Mouse (Mus musculus) gastrocnemius, postnatal 36 days (tissue): Measurements from ENCODE around the gene Sez6l2. TPM values are rescaled to one million over a fixed set of nuclear protein-coding genes. Genes with fewer than 3 reads are reported as not detected.

Experiments used
- DNase-seq, 2 experiments: peaks; one replicate each; pipeline ENCODE4 v3.0.0; 2022
- intact Hi-C: fragments of 180-260 bp; cut with DNase I; formaldehyde crosslinking; loops from one replicate; pipeline ENCODE4 v1.15.1; 2025
- total RNA-seq, 2 experiments: library from RNA; stranded (reverse); gene quantifications; 2 replicates each; pipeline ENCODE4 v1.2.3; 2021

The Sez6l2 gene
- total RNA-seq, 2 experiments from 2014 or later, result 1.5 to 2.3 TPM

DNA sequence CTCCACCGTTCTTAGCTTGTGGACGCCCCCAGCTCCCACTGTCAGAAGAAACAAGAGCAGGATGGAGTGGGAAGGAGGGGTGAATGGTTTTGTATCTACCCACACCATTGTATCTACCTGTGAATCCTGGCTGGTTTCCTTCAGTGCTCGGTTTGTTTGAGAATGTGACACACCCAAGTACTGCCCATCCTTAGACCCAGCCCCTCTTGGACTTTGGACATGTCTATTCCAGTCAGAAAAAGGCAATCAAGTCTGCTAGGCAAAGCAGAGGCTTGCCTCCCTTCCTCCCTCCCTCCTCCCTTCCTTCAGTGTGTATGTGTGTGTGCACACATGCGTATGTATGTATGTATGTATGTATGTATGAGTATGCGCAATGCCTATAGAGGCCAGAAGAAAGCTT lies 53.3 kb downstream of the Sez6l2 start:
- intact Hi-C loops, result no loop called here
- DNase-seq, result no peak

DNA sequence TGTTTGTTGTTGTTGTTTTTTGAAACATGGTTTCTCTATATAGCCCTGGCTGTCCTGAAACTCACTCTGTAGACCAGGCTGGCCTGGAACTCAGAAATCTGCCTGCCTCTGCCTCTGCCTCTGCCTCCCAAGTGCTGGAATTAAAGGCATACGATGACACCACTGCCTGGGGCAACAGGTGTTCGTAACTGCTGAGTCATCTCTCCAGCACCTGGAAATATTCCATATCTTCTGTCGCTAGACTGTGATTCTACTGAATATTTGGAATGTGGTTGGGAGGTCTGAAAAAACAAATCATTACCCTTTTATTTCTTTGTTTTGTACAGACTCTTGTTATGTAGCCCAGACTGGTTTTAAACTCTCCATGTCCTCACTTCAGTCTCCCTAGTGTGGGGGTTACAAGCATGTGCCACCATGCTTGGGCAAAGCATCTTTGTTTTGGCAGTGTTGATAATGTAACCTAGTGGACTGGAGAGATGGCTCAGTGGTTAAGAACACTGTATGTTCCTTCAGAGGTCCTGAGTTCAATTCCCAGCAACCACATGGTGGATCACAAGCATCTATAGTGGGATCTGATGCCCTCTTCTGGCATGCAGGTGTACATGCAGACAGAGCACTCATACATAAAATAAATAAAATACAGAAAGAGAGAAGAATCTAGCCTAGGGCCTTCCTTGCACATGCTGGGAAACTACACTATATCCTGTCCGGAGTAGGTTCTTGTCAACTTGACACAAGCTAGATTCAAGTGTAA lies 53.9 kb downstream of the Sez6l2 start:
- intact Hi-C loops, result no loop called here
- DNase-seq, result no peak

DNA sequence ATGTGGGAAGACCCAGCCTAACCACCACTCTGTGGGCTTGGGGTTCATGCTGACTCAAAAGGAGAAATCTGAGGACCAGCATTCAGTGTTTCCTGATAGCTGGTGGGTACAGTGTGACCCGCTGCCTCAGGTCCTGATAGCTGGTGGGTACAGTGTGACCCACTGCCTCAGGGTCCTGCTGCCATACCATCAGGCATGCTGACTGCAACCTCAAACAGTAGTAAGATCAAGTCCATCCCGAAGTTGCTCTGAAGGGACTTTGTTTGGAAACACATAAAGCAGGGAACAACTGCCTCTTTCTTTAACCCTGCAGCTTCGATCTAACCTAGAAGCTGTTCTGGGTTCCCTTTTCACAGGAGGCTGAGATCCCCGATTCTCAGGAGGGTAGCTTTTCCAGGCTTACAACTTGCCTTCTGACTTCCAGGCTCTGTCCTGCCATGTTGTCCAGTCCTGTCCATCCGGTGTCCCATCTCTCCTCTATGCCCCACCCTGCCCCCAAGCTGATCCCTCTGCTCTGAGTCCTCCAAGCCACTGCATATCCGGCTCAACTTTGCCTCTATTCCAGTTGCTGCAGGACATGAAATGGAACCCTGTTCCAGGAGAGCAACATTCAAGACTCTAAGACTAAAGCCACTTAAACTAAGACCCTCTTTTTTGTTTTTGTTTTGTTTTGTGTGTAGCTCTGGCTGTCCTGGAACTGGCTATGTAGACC lies 57.1 kb downstream of the Sez6l2 start:
- intact Hi-C loops, result no loop called here
- DNase-seq, result no peak

DNA sequence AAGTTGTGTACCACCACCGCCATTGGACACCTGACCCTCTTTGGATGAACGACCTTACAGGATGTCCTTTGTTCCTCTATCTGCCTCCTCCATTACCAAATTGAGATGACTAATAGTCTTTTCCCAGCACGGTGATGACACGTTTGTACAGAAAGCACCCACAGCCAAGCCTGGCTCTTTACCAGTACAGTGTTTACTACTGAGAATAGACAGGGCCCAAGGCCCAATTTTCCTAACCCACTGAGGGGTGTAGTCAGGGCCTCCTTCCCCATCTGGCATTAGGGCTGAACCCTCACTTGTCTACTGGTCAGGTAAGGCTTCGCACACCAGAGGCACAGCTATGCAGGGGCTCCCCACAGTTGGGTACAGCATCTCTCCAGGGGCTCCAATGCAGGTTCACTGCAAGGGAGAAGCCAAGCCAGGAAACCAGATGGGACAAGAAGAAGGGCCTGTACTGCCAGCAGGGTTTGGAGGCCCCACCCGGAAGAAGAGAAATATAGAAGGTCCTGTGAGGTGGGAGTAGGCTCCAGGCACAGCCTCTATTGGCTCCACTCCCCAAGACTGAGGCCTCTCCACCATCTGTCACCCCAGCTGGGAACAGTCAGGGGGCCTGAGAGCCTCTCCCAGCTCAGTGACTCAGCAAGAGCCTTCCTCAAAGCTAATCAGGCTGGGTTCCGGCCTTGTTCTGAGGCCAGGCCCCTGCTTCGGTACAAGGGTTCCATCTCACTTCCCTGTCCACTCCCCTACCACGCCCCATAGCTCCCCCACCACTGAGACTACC lies 58.1 kb downstream of the Sez6l2 start:
- intact Hi-C loops, result no loop called here
- peak; percentile 48 to 58 for DNase-seq

DNA sequence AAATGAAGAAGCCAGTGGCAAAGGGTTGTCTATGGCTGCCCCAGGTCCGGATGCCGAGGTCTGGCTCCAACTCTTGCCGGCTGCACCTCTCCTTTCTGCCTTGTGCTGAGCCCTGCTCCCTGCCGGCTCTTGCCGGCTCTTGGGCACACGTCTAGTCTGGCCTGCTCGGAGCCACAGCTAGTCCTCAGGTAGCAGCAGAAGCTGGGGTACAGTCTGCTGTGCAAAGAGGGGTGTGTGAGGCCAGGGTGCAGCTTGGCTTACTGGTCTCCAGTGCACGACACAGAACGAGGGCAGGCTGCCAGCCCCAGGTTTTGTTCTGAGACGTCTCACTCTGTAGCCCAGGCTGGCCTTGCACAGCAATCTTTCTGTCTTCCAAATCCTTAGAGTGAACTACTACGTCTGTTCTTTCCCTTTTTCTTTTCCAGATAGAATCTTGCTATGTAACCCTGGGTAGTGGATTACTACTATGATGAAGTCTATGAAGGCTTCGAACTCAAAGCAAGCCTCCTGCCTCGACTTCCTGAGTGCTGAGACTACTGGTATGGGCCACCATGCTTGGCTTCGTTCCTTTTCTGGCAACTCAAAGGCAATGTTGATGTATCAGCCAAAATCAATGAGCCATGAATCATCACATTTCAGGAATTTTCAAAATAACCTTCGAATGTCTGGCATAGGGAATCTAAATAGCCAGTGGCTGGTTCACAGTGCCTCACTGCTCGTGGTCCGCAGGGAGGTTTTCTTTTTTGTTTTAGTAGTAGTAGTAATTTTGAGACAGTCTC lies 59.1 kb downstream of the Sez6l2 start:
- DNase-seq, result no peak
- intact Hi-C loops, result loop anchor here (10.0 kb wide), 1 partner anchor 95 kb away; no protein-coding TSS in a partner anchor

DNA sequence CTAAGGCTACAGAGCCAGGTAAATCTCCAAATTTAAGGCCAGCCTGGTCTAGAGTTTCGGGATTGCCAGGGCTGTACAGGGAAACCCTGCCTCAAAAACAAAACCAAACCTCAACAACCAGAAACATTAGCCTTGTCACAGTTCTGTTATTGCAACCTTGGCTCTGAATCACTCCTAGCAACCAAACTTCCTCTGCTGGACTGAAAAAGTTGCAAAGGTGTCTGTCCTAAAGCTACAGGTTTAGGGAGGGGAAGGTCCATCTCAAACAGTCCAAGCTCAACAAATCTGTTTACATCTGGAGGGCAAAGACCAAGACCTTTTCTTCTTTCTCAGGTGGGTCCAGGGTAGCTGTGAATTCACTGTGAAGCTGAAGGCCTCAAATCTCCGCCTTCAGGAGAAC lies 60.7 kb downstream of the Sez6l2 start:
- intact Hi-C loops, result loop anchor here (10.0 kb wide), 1 partner anchor 94 kb away; no protein-coding TSS in a partner anchor
- no peak for DNase-seq

DNA sequence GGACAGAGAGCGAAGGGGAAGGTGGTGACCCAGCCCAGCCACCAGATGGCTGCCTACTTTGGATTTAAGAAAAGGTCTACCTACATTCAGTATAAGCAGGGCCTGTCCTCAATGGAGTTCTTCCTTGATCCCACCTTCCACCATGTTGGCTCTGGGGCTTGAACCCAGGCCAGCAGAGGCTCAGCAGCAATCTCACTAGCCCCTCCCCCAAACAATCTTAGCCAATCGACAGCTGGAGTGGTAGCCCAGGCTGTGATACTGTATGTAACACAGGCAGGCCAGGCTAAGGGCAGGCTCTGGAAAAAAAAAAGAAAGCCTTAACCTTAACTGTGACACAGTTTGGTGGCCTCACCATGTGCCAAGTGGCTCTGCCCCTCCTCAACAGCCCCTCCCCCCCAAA lies 61.4 kb downstream of the Sez6l2 start:
- no peak for DNase-seq
- intact Hi-C loops, result loop anchor here (10.0 kb wide), 1 partner anchor 93 kb away; no protein-coding TSS in a partner anchor

DNA sequence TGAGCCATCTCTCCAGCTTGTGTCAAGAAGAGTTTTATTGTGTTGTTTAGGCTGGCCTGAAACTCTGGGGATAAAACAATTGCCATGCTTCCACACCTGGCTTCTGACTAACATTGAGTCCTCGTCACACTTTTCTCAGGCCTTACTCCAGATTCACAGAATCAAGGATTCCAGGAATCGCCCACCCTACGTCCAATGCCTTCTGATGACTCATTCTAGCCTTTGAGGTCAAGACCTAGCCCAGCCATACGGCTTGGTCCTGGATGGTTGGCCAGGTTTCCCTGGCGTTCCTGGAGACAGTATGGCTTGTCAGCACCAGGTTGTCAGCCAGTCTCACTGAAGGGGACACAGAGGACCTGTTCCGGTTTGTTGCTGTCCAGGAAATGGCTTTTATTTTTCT lies 62.0 kb downstream of the Sez6l2 start:
- intact Hi-C loops, result loop anchor here (10.0 kb wide), 1 partner anchor 92 kb away; no protein-coding TSS in a partner anchor
- no peak for DNase-seq

DNA sequence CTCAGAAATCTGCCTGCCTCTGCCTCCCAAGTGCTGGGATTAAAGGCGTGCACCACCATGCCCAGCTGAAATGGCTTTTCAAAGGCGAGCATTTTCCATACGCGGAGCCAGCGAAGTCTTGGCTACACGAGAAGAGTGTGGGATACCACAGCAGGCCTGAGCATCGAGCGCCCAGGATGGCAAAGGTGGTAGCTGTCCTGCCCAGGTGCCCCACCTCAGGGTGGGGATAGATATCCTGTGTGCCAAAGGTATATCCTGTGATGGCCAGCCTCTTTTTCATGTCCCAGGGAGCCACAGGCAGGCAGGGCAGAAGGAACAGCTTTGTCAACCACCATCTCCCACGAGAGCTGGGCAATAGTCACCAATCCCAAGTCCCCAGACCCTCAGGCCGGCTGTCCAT lies 62.5 kb downstream of the Sez6l2 start:
- no peak for DNase-seq
- intact Hi-C loops, result loop anchor here (10.0 kb wide), 1 partner anchor 92 kb away; no protein-coding TSS in a partner anchor

DNA sequence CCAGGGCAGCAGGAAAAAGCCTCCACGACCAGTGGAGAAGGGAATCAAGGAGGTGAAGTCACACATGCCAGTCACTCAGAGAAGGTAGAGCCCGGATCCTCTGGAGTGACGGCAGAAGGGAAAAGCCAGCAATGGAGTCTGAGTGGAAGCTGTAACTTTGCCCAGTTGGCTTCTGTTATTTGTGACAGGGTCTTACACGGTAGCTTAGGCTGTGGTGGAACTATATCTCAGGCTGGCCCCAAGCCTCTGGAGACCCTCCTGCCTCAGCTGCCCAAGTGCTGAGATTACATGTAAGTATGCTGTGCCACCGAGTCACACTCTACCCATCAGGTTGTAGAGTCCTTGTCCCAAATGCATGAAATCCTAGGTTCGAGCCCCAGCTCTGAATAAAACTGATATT lies 63.0 kb downstream of the Sez6l2 start:
- intact Hi-C loops, result loop anchor here (10.0 kb wide), 1 partner anchor 91 kb away; no protein-coding TSS in a partner anchor
- no peak for DNase-seq

DNA sequence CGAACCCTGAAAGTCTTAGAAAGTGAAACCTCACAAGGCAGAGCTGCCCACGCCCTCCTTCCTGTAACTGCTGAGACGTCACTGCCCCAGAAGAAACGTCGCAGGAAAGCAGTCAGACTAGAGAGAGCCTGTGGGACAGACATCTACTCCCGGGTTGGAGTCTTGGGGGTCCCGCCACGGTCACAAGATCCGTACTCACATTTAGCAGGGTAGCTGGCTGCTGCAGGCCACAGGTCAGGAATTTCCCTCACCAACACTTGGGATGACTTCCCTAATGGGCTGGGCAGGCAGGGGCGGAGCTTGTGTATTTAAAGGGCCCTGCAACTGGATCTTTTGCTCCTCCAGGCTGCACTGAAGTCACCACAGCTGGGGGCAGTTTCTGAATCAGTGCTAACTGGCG lies 64.0 kb downstream of the Sez6l2 start, which contains the start of gene Mvp:
Gene Mvp (minus strand): TSS at position 302 of the 400 bp plus-strand sequence.
- intact Hi-C loops, result loop anchor here (10.0 kb wide), 1 partner anchor 90 kb away; no protein-coding TSS in a partner anchor
- peak; percentile 62 to 70 for DNase-seq

DNA sequence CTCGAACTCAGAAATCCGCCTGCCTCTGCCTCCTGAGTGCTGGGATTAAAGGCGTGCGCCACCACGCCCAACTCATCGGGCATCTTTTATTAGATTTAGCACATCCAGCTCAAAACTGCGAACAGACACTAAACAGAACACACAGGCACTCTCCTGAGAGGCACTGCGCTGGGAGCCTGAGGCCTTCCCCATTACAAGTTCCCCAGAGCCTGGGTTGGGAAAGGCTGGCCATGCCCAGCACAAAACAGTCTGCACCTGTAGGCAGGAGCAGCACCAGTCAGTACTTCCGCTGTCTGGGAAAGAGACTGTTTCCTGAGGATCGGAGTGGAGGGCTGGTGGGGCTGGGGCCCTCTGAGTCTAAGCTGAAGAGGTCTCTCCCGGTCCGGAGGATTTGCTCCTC lies 64.6 kb downstream of the Sez6l2 start:
- intact Hi-C loops, result loop anchor here (5.0 to 10.0 kb wide), 3 partner anchors 38 to 258 kb away; partner anchors contain the start of genes Cdipt, Cdiptos and Mapk3
- no peak for DNase-seq

DNA sequence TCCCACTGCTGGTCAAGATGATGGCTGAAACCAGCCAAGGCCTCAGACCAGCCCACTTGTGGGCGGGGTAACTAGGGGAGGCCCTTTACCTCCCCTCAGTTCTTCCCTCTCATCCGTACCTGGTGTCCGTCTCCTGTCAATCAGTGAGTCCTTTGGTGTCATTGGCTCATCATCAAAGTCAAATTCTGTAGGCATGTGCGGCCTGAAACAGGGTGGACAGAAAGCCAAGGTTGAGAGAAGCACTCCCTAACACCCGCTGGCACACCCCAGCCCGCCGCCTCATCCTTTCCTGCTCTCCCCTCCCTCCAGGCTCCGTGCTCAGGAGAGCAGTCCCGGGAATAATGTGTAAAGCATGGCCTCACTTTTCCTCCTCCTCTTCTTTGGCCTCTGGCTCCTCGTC lies 65.7 kb downstream of the Sez6l2 start:
- intact Hi-C loops, result loop anchor here (5.0 to 10.0 kb wide), 3 partner anchors 39 to 259 kb away; partner anchors contain the start of genes Cdipt, Cdiptos and Mapk3
- no peak for DNase-seq

DNA sequence TGATC lies 65.9 kb downstream of the Sez6l2 start, which contains the start of gene Pagr1b:
Gene Pagr1b (minus strand): TSS at position 4 of the 5 bp plus-strand sequence.
- DNase-seq, result no peak
- intact Hi-C loops, result loop anchor here (5.0 to 10.0 kb wide), 3 partner anchors 39 to 259 kb away; partner anchors contain the start of genes Cdipt, Cdiptos and Mapk3

DNA sequence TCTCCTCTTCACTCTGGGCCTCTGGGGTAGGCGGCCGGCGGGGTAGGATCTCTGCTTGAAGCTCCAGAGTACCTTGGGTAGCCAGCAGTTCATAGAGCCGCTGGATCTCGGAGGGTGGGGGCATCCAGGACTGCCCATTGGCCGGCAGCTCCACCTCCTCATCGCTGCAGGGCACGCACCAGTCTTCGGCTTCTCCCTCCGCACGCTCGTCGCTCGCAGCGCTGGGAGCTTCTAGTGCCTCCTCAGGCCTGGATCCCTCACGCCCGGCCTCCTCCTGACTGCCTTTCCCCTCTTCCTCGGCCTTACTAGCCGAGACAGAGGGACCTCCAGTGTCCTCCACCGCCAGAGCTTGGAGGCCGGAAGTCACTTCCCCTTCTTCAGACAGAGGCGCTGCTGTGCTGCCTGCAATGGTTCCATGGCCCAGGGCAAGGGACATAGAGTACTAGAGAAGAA lies 66.1 kb downstream of the Sez6l2 start:
- intact Hi-C loops, result loop anchor here (5.0 to 10.0 kb wide), 3 partner anchors 39 to 259 kb away; partner anchors contain the start of genes Cdipt, Cdiptos and Mapk3
- DNase-seq, result no peak

DNA sequence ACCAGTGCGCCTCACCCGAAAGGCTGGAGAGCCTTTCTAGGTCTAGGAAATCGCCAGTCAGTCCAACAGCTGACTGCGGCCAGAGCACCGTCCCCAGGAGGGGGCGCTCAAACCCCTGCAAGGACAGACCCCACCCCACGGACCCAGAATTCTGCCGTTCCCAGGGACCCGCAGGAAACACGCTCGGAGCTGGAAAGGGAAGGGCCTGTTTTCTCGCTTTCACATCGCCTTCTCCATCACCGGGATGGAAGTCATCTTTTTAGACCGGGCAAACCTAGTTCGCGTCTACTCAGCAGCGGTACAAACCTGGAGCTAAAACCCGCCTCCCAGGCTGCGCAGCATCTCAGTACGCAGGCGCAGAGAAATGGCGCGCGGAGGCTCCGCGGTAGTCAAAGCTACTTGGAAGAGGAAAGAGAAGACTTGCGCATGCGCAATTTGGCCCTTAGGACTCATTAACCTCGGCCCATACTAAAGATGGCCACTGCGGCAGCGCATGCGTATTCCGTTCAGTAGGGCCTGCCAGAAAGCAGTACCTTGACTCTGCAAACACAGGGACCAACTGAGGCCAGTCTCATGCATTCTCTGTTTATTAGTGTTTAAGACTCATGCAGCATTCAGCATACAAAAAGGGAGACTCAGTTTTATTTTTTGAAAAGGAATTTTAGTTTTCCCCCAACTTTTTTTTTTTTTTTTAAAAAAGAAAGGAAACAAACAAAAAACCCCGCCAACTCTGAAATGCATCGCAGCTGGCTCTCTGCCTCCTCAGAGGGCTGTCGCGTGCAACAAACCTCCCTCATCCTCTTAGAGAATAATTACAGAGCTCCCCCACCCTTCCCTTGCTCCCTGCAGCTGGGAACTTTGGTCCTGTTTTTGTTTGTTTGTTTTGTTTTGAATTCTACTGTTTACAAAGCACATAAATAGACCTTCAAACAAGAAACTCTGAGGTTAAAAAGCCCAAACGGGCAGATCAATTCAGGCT lies 66.9 kb downstream of the Sez6l2 start, which contains the start of gene Pagr1a:
Gene Pagr1a (minus strand): TSS at position 382 of the 979 bp plus-strand sequence.
- intact Hi-C loops, result loop anchor here (1.0 to 10.0 kb wide), 4 partner anchors 9 to 260 kb away; partner anchors contain the start of genes Cdipt, Cdiptos and Mapk3

DNA sequence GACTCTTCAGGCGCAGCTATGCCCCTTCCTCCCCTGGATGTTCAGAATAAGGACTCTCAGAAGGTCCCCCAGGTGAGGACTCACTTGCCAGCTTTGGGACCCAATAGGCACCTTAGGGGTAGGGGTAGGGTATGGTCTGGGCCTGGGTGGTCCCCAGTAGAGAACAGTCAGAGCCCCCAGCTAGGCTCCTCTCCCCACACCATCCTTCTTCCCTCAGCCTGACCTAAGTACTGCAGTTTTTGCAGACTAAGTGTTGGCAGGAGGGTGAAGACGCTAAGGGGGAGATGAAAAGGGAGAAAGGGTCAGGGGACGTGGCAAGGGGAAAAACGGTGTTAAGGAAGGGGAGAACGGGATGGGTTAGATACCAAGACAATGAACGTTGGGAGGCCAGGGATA lies 67.6 kb downstream of the Sez6l2 start:
- intact Hi-C loops, result loop anchor here (1.0 to 10.0 kb wide), 4 partner anchors 8 to 261 kb away; partner anchors contain the start of genes Cdipt, Cdiptos and Mapk3
- no peak for DNase-seq

More for the DNA sequence above, 66.9 kb downstream of the Sez6l2 start, which contains the start of gene Pagr1a:
- peak; percentile 94 to 95 for DNase-seq
